Mouse (Mus musculus) bone marrow, adult 2 months (tissue): ENCODE results near the gene Hoga1. TPM values are rescaled to one million over a fixed set of nuclear protein-coding genes. Genes with fewer than 3 reads are reported as not detected.
A peak's percentile ranks its signal among the peaks of the same experiment; 100 is the strongest.

Experiments
- H3K27ac ChIP-seq: fragments of 200-500 bp; 2 replicates; pipeline ENCODE4 v1.5.1; 2012; ENCODE audit warnings: low read depth, mild to moderate bottlenecking, control low read depth, inconsistent platforms, low read length; ENCODE audit not compliant: control insufficient read depth, poor library complexity, insufficient read depth
- H3K4me1 ChIP-seq: fragments of 200-500 bp; 2 replicates; pipeline ENCODE4 v1.6.1; 2011; ENCODE audit warnings: low read length; ENCODE audit not compliant: control insufficient read depth, insufficient read depth
- H3K4me3 ChIP-seq: fragments of 200-500 bp; replicated peaks from 2 replicates; pipeline ENCODE3; 2011; ENCODE audit warnings: mild to moderate bottlenecking, low read depth, low read length, control low read depth; ENCODE audit not compliant: control insufficient read depth
- CTCF ChIP-seq: fragments of 200-500 bp; IDR thresholded peaks from 2 replicates; pipeline ENCODE4 v1.5.1; 2011; ENCODE audit warnings: low read length, control low read depth; ENCODE audit not compliant: control insufficient read depth, insufficient read depth
- POLR2A ChIP-seq: fragments of 200-500 bp; IDR thresholded peaks from 2 replicates; pipeline ENCODE4 v1.6.1; 2011; ENCODE audit warnings: low read depth, mild to moderate bottlenecking, control low read depth, low read length, borderline replicate concordance; ENCODE audit not compliant: control insufficient read depth
- WGBS: fragments of 180-500 bp; shearing (Covaris S2); methylation state at CpG from one replicate; pipeline ENCODE4 v1.1.7; 2018; 5-methylcytosine and 5-hydroxymethylcytosine counted together
- polyA plus RNA-seq: library from polyadenylated mRNA; stranded (reverse); fragments of >200 nt; gene quantifications from 2 replicates; pipeline ENCODE4 v1.2.4, GENCODE M21; 2011; ENCODE audit warnings: low replicate concordance; ENCODE audit not compliant: missing spikeins, insufficient read depth, insufficient read length

The Hoga1 gene
- polyA plus RNA-seq, 1 experiment: 1.8 TPM

- H3K4me3 ChIP-seq: no peak overlapping the region
- H3K27ac ChIP-seq: no peak overlapping the region
- no peak for TF ChIP-seq CTCF
- TF ChIP-seq POLR2A: no peak
- 81% methylated on average over 5 of the region's 5 CpGs for WGBS
- H3K4me1 ChIP-seq: peaks cover 1% of the 10 kb centered on the region
Measured at GRCm38 (mm10) chr19:42016840-42017239, 28.6 kb upstream of the Hoga1 start.

GRCm38 (mm10) chr19:42017399-42018247, 27.8 kb upstream of the Hoga1 start:
- 42% methylated on average over 8 of the region's 8 CpGs for WGBS
- Histone ChIP-seq H3K4me1 (peaks cover 1% of the 10 kb centered on the region), H3K4me3 (no peak overlapping the region), H3K27ac (no peak overlapping the region)
- TF ChIP-seq CTCF: no peak

DNA sequence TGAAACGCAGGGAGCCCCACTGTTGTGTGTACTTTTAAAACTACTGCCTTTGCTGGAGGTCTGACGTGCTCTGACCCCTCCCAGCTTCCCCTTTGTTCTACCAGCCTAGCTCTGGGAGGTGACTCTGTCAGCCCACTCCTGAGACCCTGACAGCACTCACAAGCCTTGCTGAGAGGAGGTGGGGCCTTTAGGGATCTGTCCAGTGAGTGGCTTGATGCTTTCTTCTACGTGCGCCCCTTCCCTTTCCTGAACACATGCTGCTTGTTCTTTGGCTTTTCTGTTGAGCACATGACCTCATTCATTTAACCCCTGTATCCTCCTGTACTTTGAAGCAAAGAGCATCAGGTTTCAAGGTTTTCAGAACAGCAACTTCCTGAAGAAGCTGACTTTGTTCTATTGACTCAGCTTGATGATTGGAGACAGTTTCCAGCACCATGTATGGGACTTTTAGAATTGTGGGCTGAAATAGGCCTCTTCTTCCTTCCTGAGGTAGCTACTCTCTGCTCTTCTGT, 26.3 kb upstream of the Hoga1 start:
- no peak overlapping the region for H3K27ac ChIP-seq
- WGBS: 33% methylated on average over 4 of the region's 4 CpGs
- peaks cover 1% of the 10 kb centered on the region for H3K4me1 ChIP-seq
- no peak for TF ChIP-seq CTCF
- no peak for TF ChIP-seq POLR2A
- no peak overlapping the region for H3K4me3 ChIP-seq

- H3K4me1 ChIP-seq: peaks cover 1% of the 10 kb centered on the region
- H3K27ac ChIP-seq: no peak overlapping the region
- H3K4me3 ChIP-seq: no peak overlapping the region
- 82% methylated on average over 10 of the region's 10 CpGs for WGBS
- no peak for TF ChIP-seq CTCF
- TF ChIP-seq POLR2A: no peak
Measured at GRCm38 (mm10) chr19:42021681-42022541, 23.5 kb upstream of the Hoga1 start.

DNA sequence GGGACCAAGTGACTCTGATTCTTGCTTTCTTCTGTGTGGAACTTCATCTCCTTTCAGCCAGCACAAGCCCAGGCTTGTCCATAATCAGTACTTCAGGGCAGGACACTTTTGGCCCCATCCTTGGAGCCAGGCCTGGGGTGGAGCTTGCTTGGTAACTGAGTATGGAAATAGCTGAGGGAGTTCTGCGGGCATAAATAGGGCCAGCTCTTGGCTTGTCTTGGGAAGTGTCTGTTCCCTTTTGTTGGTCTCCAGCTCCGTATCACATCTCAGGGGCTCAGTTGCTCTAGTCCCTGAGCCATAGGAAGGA, 22.9 kb upstream of the Hoga1 start:
- WGBS: 70% methylated on average over 2 of the region's 2 CpGs
- H3K4me1 ChIP-seq: peaks cover 1% of the 10 kb centered on the region
- no peak overlapping the region for H3K4me3 ChIP-seq
- no peak overlapping the region for H3K27ac ChIP-seq
- no peak for TF ChIP-seq CTCF
- TF ChIP-seq POLR2A: no peak

DNA sequence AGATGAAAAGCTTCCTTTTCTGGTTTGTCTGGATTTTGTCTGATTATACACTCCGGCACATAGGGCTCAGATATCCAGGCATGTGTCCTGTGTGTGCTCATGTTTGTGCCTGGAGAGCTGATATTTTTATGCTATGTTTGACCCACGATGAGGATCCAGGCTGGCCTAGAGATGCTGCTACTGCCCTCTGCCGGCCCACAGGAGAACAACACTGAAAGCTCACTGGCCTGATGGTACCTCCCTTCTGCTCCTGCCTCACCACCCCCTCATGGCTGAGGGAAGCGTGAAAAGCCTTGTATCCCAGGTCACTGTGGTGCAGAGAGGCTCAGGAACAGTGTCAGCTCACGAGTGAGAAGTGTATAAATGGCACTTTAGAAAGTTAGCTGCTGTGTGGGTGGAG, 19.3 kb upstream of the Hoga1 start:
- H3K4me1 ChIP-seq: no peaks in the 10 kb centered on the region; the same call in 1 of the 2 replicates
- H3K27ac ChIP-seq: no peak overlapping the region
- TF ChIP-seq CTCF: peak; percentile 99
- no peak for TF ChIP-seq POLR2A
- 6% methylated on average over 5 of the region's 5 CpGs for WGBS
- no peak overlapping the region for H3K4me3 ChIP-seq

DNA sequence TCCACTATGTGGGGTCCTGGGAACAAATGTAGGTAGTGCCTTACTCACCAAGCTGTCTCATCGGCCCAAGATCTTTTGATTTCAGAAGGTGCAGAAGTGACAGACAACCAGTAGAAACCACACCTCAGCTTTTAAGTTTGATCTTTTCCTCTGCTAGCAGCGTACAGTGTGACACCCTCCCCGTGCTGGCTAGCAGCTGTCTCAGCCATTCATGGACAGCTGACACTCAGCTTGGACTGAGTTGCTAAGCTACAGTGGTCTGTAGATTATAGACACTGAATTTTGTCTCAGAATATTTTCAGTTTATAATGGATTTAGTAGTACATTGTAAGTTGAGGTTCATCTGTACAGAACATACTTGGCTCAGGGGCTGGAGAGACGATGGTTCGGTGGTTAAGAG, 14.3 kb upstream of the Hoga1 start:
- Histone ChIP-seq H3K27ac (no peak overlapping the region), H3K4me1 (no peaks in the 10 kb centered on the region), H3K4me3 (no peak overlapping the region)
- 88% methylated on average over 5 of the region's 5 CpGs for whole genome bisulfite sequencing
- TF ChIP-seq POLR2A: no peak
- no peak for TF ChIP-seq CTCF

- WGBS: 84% methylated on average over 14 of the region's 14 CpGs
- TF ChIP-seq CTCF: no peak
- TF ChIP-seq POLR2A: no peak
- no peak overlapping the region for H3K27ac ChIP-seq
- H3K4me3 ChIP-seq: no peak overlapping the region
- no peaks in the 10 kb centered on the region for H3K4me1 ChIP-seq
Measured at GRCm38 (mm10) chr19:42033611-42034010, 11.8 kb upstream of the Hoga1 start.
